Mouse (Mus musculus): ENCODE data around the gene Pabpc1l. TPM values are rescaled to one million over a fixed set of nuclear protein-coding genes. Genes with fewer than 3 reads are reported as not detected.

The Pabpc1l gene
- 0.30 and 0.39 TPM in 2 replicates for polyA plus RNA-seq (2015; fragmentation: Nextera tagmentation; extraction: Ambion mirVana)

- Histone ChIP-seq H3K9ac (no peak within 1 kb of the TSS), H3K9me3 (replicated peaks) (no peaks in the 10 kb centered on the region), H3K4me3 (replicated peaks) (no peak within 1 kb of the TSS), H3K4me1 (replicated peaks) (0 out of 2 replicates have a peak, but pooled peaks cover 3% of the 10 kb centered on the region), H3K36me3 (no peaks in the 10 kb centered on the region), H3K27me3 (no peaks in the 10 kb centered on the region), H3K4me2 (no peak within 1 kb of the TSS), H3K27ac (no peak within 1 kb of the TSS)
- 69% methylated on average over 16 of the region's 16 CpGs for WGBS (ENCODE audit: insufficient replicate concordance)
- ATAC-seq (ENCODE audit: low read depth) (no peak), DNase-seq (no peak)
Observed at GRCm38 (mm10) chr2:164025150-164025549, at the start of gene Pabpc1l. Gene Pabpc1l (plus strand): TSS chr2:164025450.

GRCm38 (mm10) chr2:163976448-163976847, 48.8 kb upstream of the Pabpc1l start:
- Histone ChIP-seq H3K4me1 (replicated peaks) (no peaks in the 10 kb centered on the region), H3K4me3 (replicated peaks) (no peak overlapping the region), H3K4me2 (no peak overlapping the region), H3K9me3 (replicated peaks) (0 out of 2 replicates have a peak, but pooled peaks cover 3% of the 10 kb centered on the region), H3K27me3 (no peaks in the 10 kb centered on the region), H3K27ac (no peak overlapping the region), H3K9ac (no peak overlapping the region), H3K36me3 (no peaks in the 10 kb centered on the region)
- 78% methylated on average over 6 of the region's 7 CpGs for WGBS (ENCODE audit: insufficient replicate concordance)
- DNase-seq (no peak), ATAC-seq (ENCODE audit: low read depth) (no peak)

- H3K9me3 ChIP-seq (replicated peaks) = no peaks in the 10 kb centered on the region
- no peak overlapping the region for H3K27ac ChIP-seq
- DNase-seq (no peak), ATAC-seq (ENCODE audit: low read depth) (0 out of 2 replicates have a peak, but pooled peaks have one; percentile 50)
- no peak overlapping the region for H3K9ac ChIP-seq
- no peak overlapping the region for H3K4me3 ChIP-seq (replicated peaks)
- WGBS (ENCODE audit: insufficient replicate concordance) = 33% methylated on average over 8 of the region's 8 CpGs
- peaks cover 17% of the 10 kb centered on the region for H3K4me1 ChIP-seq (replicated peaks)
- no peaks in the 10 kb centered on the region for H3K36me3 ChIP-seq
- H3K4me2 ChIP-seq = no peak overlapping the region
- no peaks in the 10 kb centered on the region for H3K27me3 ChIP-seq
Observed at GRCm38 (mm10) chr2:163987233-163987632, 38.0 kb upstream of the Pabpc1l start.

- 85% methylated on average over 2 of the region's 2 CpGs for WGBS (ENCODE audit: insufficient replicate concordance)
- no peak for ATAC-seq (ENCODE audit: low read depth)
Observed at GRCm38 (mm10) chr2:163992871-163993270, 32.4 kb upstream of the Pabpc1l start.

GRCm38 (mm10) chr2:163994654-163994976, 30.6 kb upstream of the Pabpc1l start, which contains the start of gene Ywhab:
Gene Ywhab (plus strand): TSS chr2:163994960.
- DNase-seq = no peak
- peaks cover 38% of the 10 kb centered on the region for H3K4me1 ChIP-seq (replicated peaks)
- H3K4me3 ChIP-seq (replicated peaks) = peak within 1 kb of the TSS; percentile 98
- H3K27ac ChIP-seq = peak within 1 kb of the TSS; percentile 95
- under 1% methylated on average over 13 of the region's 14 CpGs for WGBS (ENCODE audit: insufficient replicate concordance)
- H3K9me3 ChIP-seq (replicated peaks) = no peaks in the 10 kb centered on the region
- ATAC-seq (ENCODE audit: low read depth) = no peak
- no peaks in the 10 kb centered on the region for H3K27me3 ChIP-seq
- peak within 1 kb of the TSS; percentile 91 for H3K4me2 ChIP-seq
- H3K36me3 ChIP-seq = peaks cover 13% of the 10 kb centered on the region
- H3K9ac ChIP-seq = peak within 1 kb of the TSS; percentile 95

More at GRCm38 (mm10) chr2:163992871-163993270, 32.4 kb upstream of the Pabpc1l start:
- Histone ChIP-seq H3K4me3 (replicated peaks) (no peak overlapping the region), H3K9ac (no peak overlapping the region), H3K9me3 (replicated peaks) (no peaks in the 10 kb centered on the region), H3K36me3 (peaks cover 5% of the 10 kb centered on the region), H3K27me3 (no peaks in the 10 kb centered on the region), H3K4me1 (replicated peaks) (peaks cover 38% of the 10 kb centered on the region), H3K27ac (no peak overlapping the region), H3K4me2 (no peak overlapping the region)
- DNase-seq = no peak

- under 1% methylated on average over 76 of the region's 79 CpGs for WGBS (ENCODE audit: insufficient replicate concordance)
- H3K9ac ChIP-seq = peak overlapping the region; percentile 95
- ATAC-seq (ENCODE audit: low read depth) (peak; percentile 99), DNase-seq (peak; percentile 90)
- H3K4me2 ChIP-seq = peak overlapping the region; percentile 91
- peaks cover 13% of the 10 kb centered on the region for H3K36me3 ChIP-seq
- peaks cover 38% of the 10 kb centered on the region for H3K4me1 ChIP-seq (replicated peaks)
- peak overlapping the region; percentile 95 for H3K27ac ChIP-seq
- no peaks in the 10 kb centered on the region for H3K9me3 ChIP-seq (replicated peaks)
- H3K4me3 ChIP-seq (replicated peaks) = peak overlapping the region; percentile 98
- H3K27me3 ChIP-seq = no peaks in the 10 kb centered on the region
Observed at GRCm38 (mm10) chr2:163994977-163995862, 30.0 kb upstream of the Pabpc1l start.

GRCm38 (mm10) chr2:163996275-163996674, 29.0 kb upstream of the Pabpc1l start:
- Histone ChIP-seq H3K36me3 (peaks cover 13% of the 10 kb centered on the region), H3K4me1 (replicated peaks) (peaks cover 40% of the 10 kb centered on the region), H3K27me3 (no peaks in the 10 kb centered on the region), H3K4me3 (replicated peaks) (peak overlapping the region; percentile 98), H3K4me2 (peak overlapping the region; percentile 91), H3K27ac (no peak overlapping the region), H3K9me3 (replicated peaks) (no peaks in the 10 kb centered on the region), H3K9ac (peak overlapping the region; percentile 95)
- 63% methylated on average over 6 of the region's 6 CpGs for WGBS (ENCODE audit: insufficient replicate concordance)
- DNase-seq (no peak), ATAC-seq (ENCODE audit: low read depth) (no peak)

- Histone ChIP-seq H3K4me1 (replicated peaks) (peaks cover 45% of the 10 kb centered on the region), H3K4me2 (peak overlapping the region; percentile 91), H3K36me3 (peaks cover 13% of the 10 kb centered on the region), H3K27ac (no peak overlapping the region), H3K9me3 (replicated peaks) (no peaks in the 10 kb centered on the region), H3K9ac (peak overlapping the region; percentile 24; the same call in 1 of the 2 replicates), H3K4me3 (replicated peaks) (no peak overlapping the region), H3K27me3 (no peaks in the 10 kb centered on the region)
- ATAC-seq (ENCODE audit: low read depth) = no peak
- no peak for DNase-seq
- WGBS (ENCODE audit: insufficient replicate concordance) = 69% methylated on average over 5 of the region's 5 CpGs
Observed at GRCm38 (mm10) chr2:163996899-163997298, 28.4 kb upstream of the Pabpc1l start.

GRCm38 (mm10) chr2:163998981-163999380, 26.3 kb upstream of the Pabpc1l start:
- Histone ChIP-seq H3K9ac (no peak overlapping the region), H3K36me3 (peaks cover 13% of the 10 kb centered on the region), H3K27me3 (no peaks in the 10 kb centered on the region), H3K4me2 (no peak overlapping the region), H3K9me3 (replicated peaks) (no peaks in the 10 kb centered on the region), H3K4me1 (replicated peaks) (peaks cover 61% of the 10 kb centered on the region), H3K27ac (no peak overlapping the region), H3K4me3 (replicated peaks) (no peak overlapping the region)
- 89% methylated on average over 6 of the region's 6 CpGs for WGBS (ENCODE audit: insufficient replicate concordance)
- no peak for DNase-seq
- no peak for ATAC-seq (ENCODE audit: low read depth)

GRCm38 (mm10) chr2:164002637-164003036, 22.6 kb upstream of the Pabpc1l start:
- ATAC-seq (ENCODE audit: low read depth) (no peak), DNase-seq (no peak)
- Histone ChIP-seq H3K4me3 (replicated peaks) (no peak overlapping the region), H3K27me3 (no peaks in the 10 kb centered on the region), H3K4me2 (no peak overlapping the region), H3K9ac (no peak overlapping the region), H3K36me3 (peaks cover 13% of the 10 kb centered on the region), H3K9me3 (replicated peaks) (no peaks in the 10 kb centered on the region), H3K27ac (no peak overlapping the region), H3K4me1 (replicated peaks) (peaks cover 68% of the 10 kb centered on the region)
- WGBS (ENCODE audit: insufficient replicate concordance) = 87% methylated on average over 3 of the region's 3 CpGs

GRCm38 (mm10) chr2:164004503-164004902, 20.7 kb upstream of the Pabpc1l start:
- H3K9me3 ChIP-seq (replicated peaks) = no peaks in the 10 kb centered on the region
- no peak for DNase-seq
- no peaks in the 10 kb centered on the region for H3K27me3 ChIP-seq
- H3K4me2 ChIP-seq = no peak overlapping the region
- peaks cover 69% of the 10 kb centered on the region for H3K4me1 ChIP-seq (replicated peaks)
- peaks cover 3% of the 10 kb centered on the region; the same call in 1 of the 2 replicates for H3K36me3 ChIP-seq
- H3K4me3 ChIP-seq (replicated peaks) = no peak overlapping the region
- H3K9ac ChIP-seq = no peak overlapping the region
- 62% methylated on average over 5 of the region's 5 CpGs for WGBS (ENCODE audit: insufficient replicate concordance)
- no peak for ATAC-seq (ENCODE audit: low read depth)
- no peak overlapping the region for H3K27ac ChIP-seq

Data from liver, embryonic 13.5 days (tissue).